Mouse (Mus musculus) heart, postnatal 14 days (tissue): Measurements from ENCODE around the gene A630023A22Rik. TPM values are rescaled to one million over a fixed set of nuclear protein-coding genes. Genes with fewer than 3 reads are reported as not detected.

ENCODE experiments used
- total RNA-seq, 2 experiments: library from RNA; stranded (reverse); gene quantifications; 2 replicates each; pipeline ENCODE4 v1.2.3; 2021

The A630023A22Rik gene
- total RNA-seq, 2 experiments from 2014 or later = not detected

Other genes starting within 250 kb of the A630023A22Rik start
- gene Gdf10, start 179.2 kb downstream of the A630023A22Rik start, total RNA-seq = 1 to 10 TPM; 2.6 to 3.9 TPM
- gene Gdf2, start 161.7 kb downstream of the A630023A22Rik start, total RNA-seq = under 1 TPM; 0.17 to 0.20 TPM
- gene Rbp3, start 148.8 kb downstream of the A630023A22Rik start, total RNA-seq = not detected
- gene Zfp488, start 124.0 kb downstream of the A630023A22Rik start, total RNA-seq = not detected
- not detected for gene Gm30083, start 87.6 kb downstream of the A630023A22Rik start, total RNA-seq
- gene Gm5460, start 86.0 kb downstream of the A630023A22Rik start, total RNA-seq = not detected
- gene Antxrl, start 50.0 kb downstream of the A630023A22Rik start, total RNA-seq = not detected
- gene Anxa8, start 16.8 kb downstream of the A630023A22Rik start, total RNA-seq = 1 to 10 TPM; 4.3 to 5.2 TPM
- under 1 TPM; 0.07 to 0.24 TPM for gene Npy4r, start 49.7 kb upstream of the A630023A22Rik start, total RNA-seq
- under 1 TPM; 0.07 TPM for gene Gprin2, start 98.9 kb upstream of the A630023A22Rik start, total RNA-seq
- gene Syt15, start 116.8 kb upstream of the A630023A22Rik start, total RNA-seq = 1 to 10 TPM in 1 of 2 experiments, under 1 TPM in 1; 0.63 to 1.2 TPM
- gene Shld2, start 207.7 kb upstream of the A630023A22Rik start, total RNA-seq = 1 to 10 TPM; 7.2 to 7.6 TPM
- 100 to 1,000 TPM; 128 to 137 TPM for gene Glud1, start 208.0 kb upstream of the A630023A22Rik start, total RNA-seq